Mouse (Mus musculus) MEL (cell line): ENCODE data around the gene Dnajb3. TPM values are rescaled to one million over a fixed set of nuclear protein-coding genes. Genes with fewer than 3 reads are reported as not detected.

Source experiments
- DNase-seq: peaks from one replicate; pipeline ENCODE4 v3.0.0; 2011; ENCODE audit warnings: low read depth, low spot score
- H3K27ac ChIP-seq: 2 replicates; pipeline ENCODE4 v1.5.1; 2012; ENCODE audit warnings: low read depth, mild to moderate bottlenecking, control low read depth, low read length, moderate library complexity; ENCODE audit not compliant: control insufficient read depth
- H3K27me3 ChIP-seq, 2 experiments: fragments of 150-350 bp in 1 of 2; sonication (generic) in 1 of 2; 2 replicates each; pipeline ENCODE4 v1.6.1; 2012; ENCODE audit warnings: low read length in 2 of 2, mild to moderate bottlenecking in 2 of 2, improper control_type of control experiment in 1 of 2, moderate library complexity in 1 of 2; ENCODE audit not compliant: insufficient read depth in 2 of 2, control insufficient read depth in 1 of 2
- H3K36me3 ChIP-seq, 2 experiments: 2 replicates each; pipeline ENCODE4 v1.6.1; 2012 to 2014; ENCODE audit warnings: low read length in 2 of 2, improper control_type of control experiment in 1 of 2, inconsistent platforms in 1 of 2, mild to moderate bottlenecking in 1 of 2; ENCODE audit not compliant: insufficient read depth in 2 of 2, control insufficient read depth in 1 of 2
- H3K4me1 ChIP-seq, 2 experiments: fragments of 150-350 bp in 1 of 2; sonication (generic) in 1 of 2; 2 replicates each; pipeline ENCODE4 v1.6.1; 2012; ENCODE audit warnings: low read length in 2 of 2, improper control_type of control experiment in 1 of 2, mild to moderate bottlenecking in 1 of 2; ENCODE audit not compliant: insufficient read depth in 2 of 2, control insufficient read depth in 1 of 2
- H3K4me3 ChIP-seq, 2 experiments: fragments of 150-350 bp in 1 of 2; sonication (generic) in 1 of 2; 2 replicates each; pipeline ENCODE4 v1.5.1; 2012; ENCODE audit warnings: low read depth in 2 of 2, low read length in 2 of 2, mild to moderate bottlenecking in 2 of 2, moderate library complexity in 2 of 2, control low read depth in 1 of 2, improper control_type of control experiment in 1 of 2; ENCODE audit not compliant: control insufficient read depth in 1 of 2, insufficient read depth in 1 of 2
- H3K79me2 ChIP-seq: 2 replicates; pipeline ENCODE4 v1.6.1; 2012; ENCODE audit warnings: mild to moderate bottlenecking, low read length, moderate library complexity; ENCODE audit not compliant: control insufficient read depth, poor library complexity, insufficient read depth
- H3K9ac ChIP-seq: 2 replicates; pipeline ENCODE4 v1.6.1; 2012; ENCODE audit warnings: low read depth, mild to moderate bottlenecking, control low read depth, low read length, moderate library complexity; ENCODE audit not compliant: control insufficient read depth, poor library complexity, severe bottlenecking
- H3K9me3 ChIP-seq: fragments of 150-350 bp; sonication (generic); replicated peaks from 2 replicates; pipeline ENCODE4 v1.6.1; 2012; ENCODE audit warnings: mild to moderate bottlenecking, low read length, improper control_type of control experiment, moderate library complexity; ENCODE audit not compliant: insufficient read depth
- CHD2 ChIP-seq: IDR thresholded peaks from 2 replicates; pipeline ENCODE4 v1.6.1; 2011; ENCODE audit warnings: low read length, improper control_type of control experiment
- EP300 ChIP-seq, 2 experiments: IDR thresholded peaks; 2 replicates each; pipeline ENCODE4 v1.6.1; 2011; ENCODE audit warnings: improper control_type of control experiment in 2 of 2, low read length in 2 of 2, low read depth in 1 of 2, mild to moderate bottlenecking in 1 of 2
- ETS1 ChIP-seq: IDR thresholded peaks from 2 replicates; pipeline ENCODE4 v1.6.1; 2012; ENCODE audit warnings: low read depth, mild to moderate bottlenecking, inconsistent platforms, low read length, improper control_type of control experiment, moderate library complexity
- GABPA ChIP-seq: IDR thresholded peaks from 2 replicates; pipeline ENCODE4 v1.6.1; 2012; ENCODE audit warnings: low read depth, mild to moderate bottlenecking, inconsistent platforms, low read length, improper control_type of control experiment, moderate library complexity
- JUND ChIP-seq: IDR thresholded peaks from 2 replicates; pipeline ENCODE4 v1.6.1; 2011; ENCODE audit warnings: low read depth, mild to moderate bottlenecking, improper control_type of control experiment, low read length
- KAT2A ChIP-seq: conservative IDR thresholded peaks from 2 replicates; pipeline ENCODE4 v1.6.1; 2012; ENCODE audit warnings: low read depth, low read length, improper control_type of control experiment, inconsistent platforms
- MAFK ChIP-seq: IDR thresholded peaks from 2 replicates; pipeline ENCODE4 v1.6.1; 2011; ENCODE audit warnings: low read depth, mild to moderate bottlenecking, low read length, improper control_type of control experiment, borderline replicate concordance
- MEF2A ChIP-seq: IDR thresholded peaks from 2 replicates; pipeline ENCODE4 v1.6.1; 2014; ENCODE audit warnings: low read depth, mild to moderate bottlenecking, inconsistent platforms, low read length, improper control_type of control experiment; ENCODE audit not compliant: poor library complexity, insufficient replicate concordance, severe bottlenecking; ENCODE audit errors: extremely low read depth
- MXI1 ChIP-seq: IDR thresholded peaks from 2 replicates; pipeline ENCODE4 v1.6.1; 2011; ENCODE audit warnings: mild to moderate bottlenecking, low read depth, low read length, improper control_type of control experiment
- MYB ChIP-seq: IDR thresholded peaks from 2 replicates; pipeline ENCODE4 v1.6.1; 2011; ENCODE audit warnings: mild to moderate bottlenecking, low read depth, low read length, improper control_type of control experiment
- MYC ChIP-seq: IDR thresholded peaks from 2 replicates; pipeline ENCODE4 v1.6.1; 2011; ENCODE audit warnings: low read depth, mild to moderate bottlenecking, low read length, improper control_type of control experiment, moderate library complexity
- POLR2AphosphoS2 ChIP-seq: IDR thresholded peaks from 2 replicates; pipeline ENCODE4 v1.6.1; 2011; ENCODE audit warnings: low read length, improper control_type of control experiment
- POLR2AphosphoS5 ChIP-seq: IDR thresholded peaks from 2 replicates; pipeline ENCODE4 v1.6.1; 2012; ENCODE audit warnings: low read depth, borderline replicate concordance, mild to moderate bottlenecking, inconsistent platforms, low read length, moderate library complexity, mixed read lengths
- SIN3A ChIP-seq: IDR thresholded peaks from 2 replicates; pipeline ENCODE4 v1.6.1; 2012; ENCODE audit warnings: low read length, improper control_type of control experiment, inconsistent platforms
- TAL1 ChIP-seq: IDR thresholded peaks from 2 replicates; pipeline ENCODE4 v1.6.1; 2012; ENCODE audit warnings: mild to moderate bottlenecking, inconsistent platforms, low read length, moderate library complexity, mixed read lengths
- TCF12 ChIP-seq: IDR thresholded peaks from 2 replicates; pipeline ENCODE4 v1.6.1; 2014; ENCODE audit warnings: low read depth, mild to moderate bottlenecking, inconsistent platforms, low read length, improper control_type of control experiment, moderate library complexity
- ZC3H11A ChIP-seq: IDR thresholded peaks from 2 replicates; pipeline ENCODE4 v1.6.1; 2012; ENCODE audit warnings: low read depth, mild to moderate bottlenecking, inconsistent platforms, low read length, improper control_type of control experiment
- ZKSCAN1 ChIP-seq: IDR thresholded peaks from 2 replicates; pipeline ENCODE4 v1.6.1; 2012; ENCODE audit warnings: low read depth, mild to moderate bottlenecking, inconsistent platforms, low read length, improper control_type of control experiment, moderate library complexity
- ZMIZ1 ChIP-seq: IDR thresholded peaks from 2 replicates; pipeline ENCODE4 v1.6.1; 2012; ENCODE audit warnings: low read depth, mild to moderate bottlenecking, inconsistent platforms, low read length, improper control_type of control experiment, moderate library complexity
- ZNF384 ChIP-seq: IDR thresholded peaks from 2 replicates; pipeline ENCODE4 v1.6.1; 2012; ENCODE audit warnings: low read depth, mild to moderate bottlenecking, inconsistent platforms, low read length, improper control_type of control experiment
- polyA plus RNA-seq, 2 experiments: library from polyadenylated mRNA; stranded (reverse) in 1 of 2; unstranded in 1 of 2; fragments of >175 nt in 1 of 2; fragments of >200 nt in 1 of 2; gene quantifications; 2 replicates each; pipeline versions ENCODE4 v1.2.1 to v1.2.4; 2012; ENCODE audit warnings: low replicate concordance in 2 of 2, low read depth in 1 of 2; ENCODE audit not compliant: insufficient read length in 2 of 2, insufficient read depth in 1 of 2, missing spikeins in 1 of 2
- total RNA-seq: library from RNA; depleted of rRNA; stranded (reverse); fragments of 300-350 nt; gene quantifications from 2 replicates; pipeline ENCODE4 v1.2.3, GENCODE M21; 2012

Dnajb3 gene
- total and polyA plus RNA-seq, 3 experiments: not detected

- H3K79me2 ChIP-seq: no peaks in the 10 kb centered on the region
- no peak overlapping the region for H3K9ac ChIP-seq
- no peaks in the 10 kb centered on the region for H3K36me3 ChIP-seq
- H3K4me3 ChIP-seq: no peak overlapping the region
- no peaks in the 10 kb centered on the region for H3K9me3 ChIP-seq
- DNase-seq: no peak
- TF ChIP-seq ZNF384 (no peak), ZKSCAN1 (no peak), POLR2AphosphoS2 (no peak), MYC (no peak), MAFK (no peak), EP300 (IDR thresholded peaks at IDR 0.05; ENCODE audit: low read depth in 1 of 2, low read length in 2 of 2) (no peak), ZC3H11A (no peak), TAL1 (no peak), MEF2A (no peak), SIN3A (no peak), GABPA (no peak)
- H3K27ac ChIP-seq: no peak overlapping the region
- H3K27me3 ChIP-seq: no peaks in the 10 kb centered on the region
- H3K4me1 ChIP-seq: no peaks in the 10 kb centered on the region
Observed at GRCm38 (mm10) chr1:88233421-88234247, 28.1 kb upstream of the Dnajb3 start.

- H3K9ac ChIP-seq: no peak overlapping the region
- H3K4me1 ChIP-seq: no peaks in the 10 kb centered on the region
- no peaks in the 10 kb centered on the region for H3K9me3 ChIP-seq
- TF ChIP-seq ETS1: no peak
- no peak for TF ChIP-seq TAL1
- no peak for TF ChIP-seq MEF2A
- TF ChIP-seq KAT2A: no peak
- no peak for TF ChIP-seq CHD2
- no peak for TF ChIP-seq JUND
- TF ChIP-seq ZMIZ1: no peak
- TF ChIP-seq MAFK: no peak
- no peak for TF ChIP-seq TCF12
- no peak for TF ChIP-seq POLR2AphosphoS5
- TF ChIP-seq MYB: no peak
- no peak for TF ChIP-seq MXI1
- no peak for TF ChIP-seq SIN3A
- H3K36me3 ChIP-seq: no peaks in the 10 kb centered on the region
- H3K4me3 ChIP-seq: no peak overlapping the region
- no peaks in the 10 kb centered on the region for H3K27me3 ChIP-seq
- no peak overlapping the region for H3K27ac ChIP-seq
- no peak for DNase-seq
- H3K79me2 ChIP-seq: no peaks in the 10 kb centered on the region
Observed at GRCm38 (mm10) chr1:88232664-88233380, 27.2 kb upstream of the Dnajb3 start.
